Mouse (Mus musculus): ENCODE measurements around the gene Man2a1.

DNA sequence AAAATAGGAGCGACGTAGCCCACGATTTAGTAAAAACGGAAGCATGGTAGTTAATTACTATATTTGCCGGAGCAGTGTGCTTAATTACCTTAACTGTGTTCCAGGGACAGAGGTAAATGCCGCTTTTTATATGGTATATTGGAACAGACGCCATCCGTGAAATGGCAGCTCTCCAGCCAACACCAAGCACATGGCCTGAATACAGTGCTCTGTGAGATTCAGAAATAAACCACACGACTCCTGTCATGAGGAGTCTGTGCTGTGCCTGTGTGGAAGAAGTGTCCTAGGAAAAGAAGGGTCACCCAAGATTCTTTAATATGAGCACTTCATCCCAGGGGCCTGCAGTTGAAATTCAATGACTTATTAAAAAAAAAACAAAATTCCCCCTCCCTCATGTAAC, 50.2 kb downstream of the Man2a1 start:
- no peak for TF ChIP-seq GATA1 (IDR thresholded peaks at IDR 0.05; ENCODE audit: borderline replicate concordance, low read length)
- TF ChIP-seq FLI1 (IDR thresholded peaks at IDR 0.05; ENCODE audit: low read length), result no peak

Measured in megakaryocyte, embryonic 14.5 days (primary cell).